Mouse (Mus musculus): ENCODE measurements around the gene Rerg. TPM values are rescaled to one million over a fixed set of nuclear protein-coding genes. Genes with fewer than 3 reads are reported as not detected.

Rerg gene
- polyA plus RNA-seq, 1 experiment: 3.1 TPM

DNA sequence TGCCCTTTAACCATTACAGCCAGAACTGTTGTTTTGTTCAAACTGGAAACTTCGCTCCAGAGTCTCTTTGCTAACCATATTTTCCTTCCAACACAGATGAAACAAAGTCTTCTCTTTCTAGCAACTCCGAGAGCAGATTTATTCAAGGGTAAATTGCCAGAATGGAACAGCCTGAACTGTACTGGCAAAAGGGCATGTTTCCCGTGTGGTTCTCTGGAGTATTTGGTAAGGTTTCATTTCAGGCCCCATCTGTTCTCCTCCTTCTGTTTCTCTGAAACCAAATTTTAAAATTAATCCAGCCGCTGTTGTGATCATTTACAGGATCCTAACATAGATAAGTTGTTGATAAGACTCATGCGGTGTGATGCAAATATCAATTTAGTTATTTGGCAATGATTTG, 82.3 kb downstream of the Rerg start:
- Histone ChIP-seq H3K27me3 (ENCODE audit: control insufficient read depth, insufficient read depth, insufficient read length) (no peaks in the 10 kb centered on the region), H3K4me3 (no peak overlapping the region), H3K79me2 (ENCODE audit: control insufficient read depth, insufficient read depth) (no peaks in the 10 kb centered on the region), H3ac (ENCODE audit: control insufficient read depth, insufficient read length) (no peak overlapping the region), H3K4me2 (ENCODE audit: low read depth) (no peak overlapping the region), H3K36me3 (ENCODE audit: control insufficient read depth, insufficient read depth) (no peaks in the 10 kb centered on the region)
- TF ChIP-seq POLR2A (IDR thresholded peaks at IDR 0.05; ENCODE audit: insufficient read length, low read depth): no peak
- no peak for TF ChIP-seq MYOG (IDR thresholded peaks at IDR 0.05; ENCODE audit: control insufficient read depth in 1 of 3, insufficient read depth in 1 of 3, insufficient read length in 2 of 3, low read depth in 2 of 3)
- no peak for TF ChIP-seq SRF (IDR thresholded peaks at IDR 0.05; ENCODE audit: control insufficient read depth, insufficient read length, low read depth)
- TF ChIP-seq TCF3 (IDR thresholded peaks at IDR 0.05; ENCODE audit: insufficient read length, low read depth): no peak
- TF ChIP-seq REST (IDR thresholded peaks at IDR 0.05; ENCODE audit: insufficient read depth, insufficient read length): no peak
- TF ChIP-seq TCF12 (IDR thresholded peaks at IDR 0.05; ENCODE audit: insufficient read depth, poor library complexity, severe bottlenecking): no peak
- TF ChIP-seq E2F4 (IDR thresholded peaks at IDR 0.05; ENCODE audit: insufficient read depth): no peak
- no peak for TF ChIP-seq CEBPB (IDR thresholded peaks at IDR 0.05; ENCODE audit: insufficient read depth, poor library complexity, severe bottlenecking)
- no peak for TF ChIP-seq USF1 (IDR thresholded peaks at IDR 0.05; ENCODE audit: low read depth)
- TF ChIP-seq MYOD1 (IDR thresholded peaks at IDR 0.05; ENCODE audit: control insufficient read depth in 1 of 3, insufficient read length in 2 of 3, low read depth in 2 of 3): no peak
- no peak for TF ChIP-seq POLR2AphosphoS2 (IDR thresholded peaks at IDR 0.05; ENCODE audit: insufficient read length, low read depth)
- TF ChIP-seq MAX (IDR thresholded peaks at IDR 0.05; ENCODE audit: low read depth): no peak

DNA sequence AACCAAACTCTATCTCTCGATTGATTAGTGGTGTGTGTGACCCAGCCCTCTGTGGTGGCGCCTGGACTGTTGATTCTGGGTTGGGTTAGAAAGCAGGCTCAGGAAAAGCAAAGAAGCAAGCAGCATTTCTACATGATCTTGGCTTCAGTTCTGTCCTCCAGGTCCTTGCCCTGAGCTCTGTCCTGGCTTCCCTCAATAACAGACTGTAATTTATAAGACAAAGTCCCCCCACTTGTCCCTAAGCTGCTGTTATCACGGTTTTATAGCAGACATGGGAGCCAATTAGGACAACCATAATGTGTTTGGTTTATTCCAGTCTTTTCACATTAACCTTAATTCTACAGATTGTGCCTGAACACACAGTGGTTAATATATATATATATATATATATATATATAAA, 82.8 kb downstream of the Rerg start:
- Histone ChIP-seq H3K4me2 (ENCODE audit: low read depth) (no peak overlapping the region), H3K4me3 (no peak overlapping the region), H3ac (ENCODE audit: control insufficient read depth, insufficient read length) (no peak overlapping the region), H3K79me2 (ENCODE audit: control insufficient read depth, insufficient read depth) (no peaks in the 10 kb centered on the region), H3K36me3 (ENCODE audit: control insufficient read depth, insufficient read depth) (no peaks in the 10 kb centered on the region), H3K27me3 (ENCODE audit: control insufficient read depth, insufficient read depth, insufficient read length) (no peaks in the 10 kb centered on the region)
- TF ChIP-seq TCF12 (IDR thresholded peaks at IDR 0.05; ENCODE audit: insufficient read depth, poor library complexity, severe bottlenecking) (no peak), TCF3 (IDR thresholded peaks at IDR 0.05; ENCODE audit: insufficient read length, low read depth) (no peak), MYOG (IDR thresholded peaks at IDR 0.05; ENCODE audit: control insufficient read depth in 1 of 3, insufficient read depth in 1 of 3, insufficient read length in 2 of 3, low read depth in 2 of 3) (no peak), POLR2AphosphoS2 (IDR thresholded peaks at IDR 0.05; ENCODE audit: insufficient read length, low read depth) (no peak), POLR2A (IDR thresholded peaks at IDR 0.05; ENCODE audit: insufficient read length, low read depth) (no peak), MAX (IDR thresholded peaks at IDR 0.05; ENCODE audit: low read depth) (no peak), REST (IDR thresholded peaks at IDR 0.05; ENCODE audit: insufficient read depth, insufficient read length) (no peak)

DNA sequence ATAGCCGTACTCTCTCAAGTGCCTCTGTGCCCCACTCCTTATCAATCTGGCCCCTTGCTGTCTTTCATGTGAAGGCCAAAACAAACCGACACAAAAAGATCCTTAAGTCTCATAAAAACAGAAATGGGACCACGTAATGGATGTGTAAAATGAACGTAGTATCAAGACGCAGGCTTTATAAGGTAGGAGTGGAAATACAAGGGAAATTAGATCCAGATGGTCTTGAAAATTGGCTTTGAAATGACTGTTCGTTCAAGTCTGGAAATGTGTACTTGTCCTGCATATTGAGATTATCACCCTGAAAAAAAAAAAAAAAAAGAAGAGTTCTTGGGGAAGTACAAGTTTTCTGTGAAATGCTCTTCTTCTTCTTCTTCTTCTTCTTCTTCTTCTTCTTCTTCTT, 90.6 kb downstream of the Rerg start:
- Histone ChIP-seq H3K27me3 (ENCODE audit: control insufficient read depth, insufficient read depth, insufficient read length) (no peaks in the 10 kb centered on the region), H3K36me3 (ENCODE audit: control insufficient read depth, insufficient read depth) (no peaks in the 10 kb centered on the region), H3K79me2 (ENCODE audit: control insufficient read depth, insufficient read depth) (no peaks in the 10 kb centered on the region), H3ac (ENCODE audit: control insufficient read depth, insufficient read length) (no peak overlapping the region), H3K4me2 (ENCODE audit: low read depth) (no peak overlapping the region), H3K4me3 (no peak overlapping the region)
- TF ChIP-seq MAX (IDR thresholded peaks at IDR 0.05; ENCODE audit: low read depth): no peak
- TF ChIP-seq MYOD1 (IDR thresholded peaks at IDR 0.05; ENCODE audit: control insufficient read depth in 1 of 3, insufficient read length in 2 of 3, low read depth in 2 of 3): no peak
- TF ChIP-seq USF1 (IDR thresholded peaks at IDR 0.05; ENCODE audit: low read depth): no peak
- no peak for TF ChIP-seq E2F4 (IDR thresholded peaks at IDR 0.05; ENCODE audit: insufficient read depth)
- no peak for TF ChIP-seq MYOG (IDR thresholded peaks at IDR 0.05; ENCODE audit: control insufficient read depth in 1 of 3, insufficient read depth in 1 of 3, insufficient read length in 2 of 3, low read depth in 2 of 3)
- TF ChIP-seq SRF (IDR thresholded peaks at IDR 0.05; ENCODE audit: control insufficient read depth, insufficient read length, low read depth): no peak
- no peak for TF ChIP-seq TCF12 (IDR thresholded peaks at IDR 0.05; ENCODE audit: insufficient read depth, poor library complexity, severe bottlenecking)
- TF ChIP-seq POLR2AphosphoS2 (IDR thresholded peaks at IDR 0.05; ENCODE audit: insufficient read length, low read depth): no peak
- TF ChIP-seq REST (IDR thresholded peaks at IDR 0.05; ENCODE audit: insufficient read depth, insufficient read length): no peak
- no peak for TF ChIP-seq TCF3 (IDR thresholded peaks at IDR 0.05; ENCODE audit: insufficient read length, low read depth)
- TF ChIP-seq POLR2A (IDR thresholded peaks at IDR 0.05; ENCODE audit: insufficient read length, low read depth): no peak
- no peak for TF ChIP-seq CEBPB (IDR thresholded peaks at IDR 0.05; ENCODE audit: insufficient read depth, poor library complexity, severe bottlenecking)

DNA sequence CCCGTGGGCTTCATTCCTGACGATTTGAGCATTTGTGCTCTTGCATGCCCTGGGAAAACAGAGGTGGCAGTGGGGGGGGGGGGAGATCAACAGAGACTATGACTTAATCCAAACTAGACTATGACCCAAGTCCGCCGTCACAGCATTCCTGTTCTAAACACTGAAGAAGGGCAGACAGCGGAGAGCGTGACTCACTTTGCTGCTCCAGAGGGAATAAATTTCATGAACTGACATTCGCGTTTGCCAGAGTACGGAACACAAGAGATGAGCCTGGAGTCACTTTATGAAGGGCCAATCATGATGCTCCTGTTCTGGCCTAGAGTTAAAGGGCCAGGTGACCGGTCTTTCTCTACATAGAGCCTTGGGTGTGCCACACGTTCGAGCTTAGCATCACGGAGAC, 93.6 kb downstream of the Rerg start:
- Histone ChIP-seq H3K4me2 (ENCODE audit: low read depth) (no peak overlapping the region), H3K4me3 (no peak overlapping the region), H3ac (ENCODE audit: control insufficient read depth, insufficient read length) (no peak overlapping the region), H3K27me3 (ENCODE audit: control insufficient read depth, insufficient read depth, insufficient read length) (no peaks in the 10 kb centered on the region), H3K79me2 (ENCODE audit: control insufficient read depth, insufficient read depth) (no peaks in the 10 kb centered on the region), H3K36me3 (ENCODE audit: control insufficient read depth, insufficient read depth) (no peaks in the 10 kb centered on the region)
- TF ChIP-seq USF1 (IDR thresholded peaks at IDR 0.05; ENCODE audit: low read depth) (no peak), MYOG (IDR thresholded peaks at IDR 0.05; ENCODE audit: control insufficient read depth in 1 of 3, insufficient read depth in 1 of 3, insufficient read length in 2 of 3, low read depth in 2 of 3) (no peak), E2F4 (IDR thresholded peaks at IDR 0.05; ENCODE audit: insufficient read depth) (no peak), CEBPB (IDR thresholded peaks at IDR 0.05; ENCODE audit: insufficient read depth, poor library complexity, severe bottlenecking) (no peak), MYOD1 (IDR thresholded peaks at IDR 0.05; ENCODE audit: control insufficient read depth in 1 of 3, insufficient read length in 2 of 3, low read depth in 2 of 3) (no peak), POLR2AphosphoS2 (IDR thresholded peaks at IDR 0.05; ENCODE audit: insufficient read length, low read depth) (no peak), MAX (IDR thresholded peaks at IDR 0.05; ENCODE audit: low read depth) (no peak)

DNA sequence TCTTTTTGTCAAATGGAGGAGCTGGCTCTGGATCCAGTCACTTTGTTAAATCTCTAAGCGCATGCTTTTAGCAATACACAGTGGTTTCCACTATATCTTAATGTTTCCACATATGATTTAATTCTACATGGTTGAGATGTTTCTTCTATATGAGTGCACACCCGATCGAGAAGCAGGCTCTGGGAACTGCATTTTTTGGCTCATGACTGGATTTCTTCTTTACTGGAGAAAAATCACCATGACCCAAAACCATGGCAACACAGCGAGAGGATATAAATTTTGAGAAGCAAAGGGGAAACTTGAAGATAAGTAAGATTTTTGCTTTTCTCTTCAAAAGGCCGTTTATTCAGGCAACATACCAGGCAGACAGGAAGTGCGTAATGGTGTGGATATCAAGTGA, 94.1 kb downstream of the Rerg start:
- no peak overlapping the region for H3ac ChIP-seq (ENCODE audit: control insufficient read depth, insufficient read length)
- H3K4me3 ChIP-seq: no peak overlapping the region
- no peak overlapping the region for H3K4me2 ChIP-seq (ENCODE audit: low read depth)

More for the DNA sequence above, 94.1 kb downstream of the Rerg start:
- Histone ChIP-seq H3K27me3 (ENCODE audit: control insufficient read depth, insufficient read depth, insufficient read length) (no peaks in the 10 kb centered on the region), H3K36me3 (ENCODE audit: control insufficient read depth, insufficient read depth) (no peaks in the 10 kb centered on the region), H3K79me2 (ENCODE audit: control insufficient read depth, insufficient read depth) (no peaks in the 10 kb centered on the region)
- TF ChIP-seq POLR2AphosphoS2 (IDR thresholded peaks at IDR 0.05; ENCODE audit: insufficient read length, low read depth) (no peak), E2F4 (IDR thresholded peaks at IDR 0.05; ENCODE audit: insufficient read depth) (no peak), MYOD1 (IDR thresholded peaks at IDR 0.05; ENCODE audit: control insufficient read depth in 1 of 3, insufficient read length in 2 of 3, low read depth in 2 of 3) (no peak), MAX (IDR thresholded peaks at IDR 0.05; ENCODE audit: low read depth) (no peak), SRF (IDR thresholded peaks at IDR 0.05; ENCODE audit: control insufficient read depth, insufficient read length, low read depth) (no peak), CEBPB (IDR thresholded peaks at IDR 0.05; ENCODE audit: insufficient read depth, poor library complexity, severe bottlenecking) (no peak), MYOG (IDR thresholded peaks at IDR 0.05; ENCODE audit: control insufficient read depth in 1 of 3, insufficient read depth in 1 of 3, insufficient read length in 2 of 3, low read depth in 2 of 3) (no peak), USF1 (IDR thresholded peaks at IDR 0.05; ENCODE audit: low read depth) (no peak), POLR2A (IDR thresholded peaks at IDR 0.05; ENCODE audit: insufficient read length, low read depth) (no peak)
